Mouse (Mus musculus): ENCODE data around the gene Tbcd.

GRCm38 (mm10) chr11:121630406-121630805 is 178.7 kb downstream of the Tbcd start:
- TF ChIP-seq CTCF (IDR thresholded peaks at IDR 0.05; ENCODE audit: borderline replicate concordance, insufficient read depth, low read depth, low read length) = peak; percentile 36; the same call in 1 of the 2 replicates
- TF ChIP-seq POLR2A (IDR thresholded peaks at IDR 0.05; ENCODE audit: borderline replicate concordance, insufficient read depth, low read length) = no peak

All from cerebellum, adult 2 months (tissue).